Mouse (Mus musculus) cerebellum, adult 2 months (tissue): ENCODE results near the gene Dok4.

ENCODE experiments used
- CTCF ChIP-seq: fragments of 200-500 bp; IDR thresholded peaks from 2 replicates; pipeline ENCODE4 v1.5.1; 2011; ENCODE audit warnings: low read depth, mild to moderate bottlenecking, control low read depth, low read length, moderate library complexity, borderline replicate concordance; ENCODE audit not compliant: insufficient read depth
- POLR2A ChIP-seq: fragments of 200-500 bp; IDR thresholded peaks from 2 replicates; pipeline ENCODE4 v1.6.1; 2011; ENCODE audit warnings: low read length, control low read depth, borderline replicate concordance; ENCODE audit not compliant: insufficient read depth

- no peak for TF ChIP-seq CTCF
- TF ChIP-seq POLR2A = no peak
These were observed 6.1 kb downstream of the Dok4 start for GRCm38 (mm10) chr8:94870003-94870402.
